Mouse (Mus musculus) right cerebral cortex, postnatal 25 days (tissue): ENCODE measurements around the gene Kxd1.
A peak's percentile ranks its signal among the peaks of the same experiment; 100 is the strongest.

Source experiments
- DNase-seq: peaks from one replicate; pipeline ENCODE4 v3.0.0; 2022

The Kxd1 gene

DNA sequence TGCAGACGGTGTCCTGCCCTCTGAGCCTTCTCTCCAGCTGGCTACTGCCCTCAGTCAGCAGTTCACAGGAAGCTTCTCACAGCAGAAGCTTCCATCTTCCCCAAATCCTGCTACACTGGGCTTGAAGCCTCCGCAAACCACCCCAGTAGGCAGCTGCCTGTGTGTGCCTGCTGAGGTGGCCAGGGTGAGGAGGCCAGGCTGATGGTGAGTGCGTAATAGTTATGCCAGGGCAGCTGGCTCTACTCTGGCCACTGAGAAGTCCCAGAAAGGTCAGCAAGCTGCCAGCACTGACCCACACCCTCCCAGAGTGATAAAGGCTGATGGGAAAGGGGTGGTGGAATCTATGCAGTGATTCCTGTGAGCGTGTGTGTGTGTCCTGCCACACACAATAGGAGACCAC lies 61.5 kb downstream of the Kxd1 start:
- no peak for DNase-seq

DNA sequence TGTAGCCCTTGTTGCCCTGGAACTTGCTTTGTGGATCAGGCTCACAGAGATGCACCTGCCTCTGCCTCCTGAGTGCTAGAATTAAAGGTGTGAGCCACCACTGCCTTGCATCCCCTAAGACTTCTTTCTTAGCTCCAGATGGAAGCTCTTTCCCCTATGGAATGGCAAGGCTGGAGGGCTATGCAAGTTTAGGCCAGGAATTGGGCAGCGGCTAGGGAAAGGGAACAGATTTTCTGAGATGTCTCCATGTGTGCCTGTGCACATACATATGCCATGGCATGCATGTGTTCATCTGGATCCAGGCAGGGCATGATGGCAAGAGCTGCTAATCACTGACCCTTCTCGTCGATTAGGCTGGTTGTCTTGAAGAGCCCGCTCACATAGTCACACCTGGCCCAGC lies 62.1 kb downstream of the Kxd1 start:
- DNase-seq = no peak

DNA sequence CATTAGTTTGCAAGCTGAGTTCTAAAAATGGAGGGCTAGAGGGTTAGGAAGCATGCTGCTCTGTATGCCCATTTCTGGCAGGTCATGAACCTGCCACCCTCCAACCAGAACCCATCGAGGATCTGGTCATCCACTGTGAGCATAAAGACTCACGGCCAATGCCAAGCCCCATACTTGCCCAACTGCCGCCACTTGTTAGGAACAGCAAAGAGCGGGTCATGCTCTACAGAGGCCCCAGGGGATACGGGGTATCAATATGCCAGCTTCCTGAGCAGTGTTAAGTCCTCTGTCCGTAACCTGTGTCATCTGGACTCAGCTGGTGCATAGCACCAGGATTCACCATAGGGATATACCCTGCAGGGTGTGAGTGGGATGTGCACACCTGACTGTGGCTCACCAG lies 63.6 kb downstream of the Kxd1 start:
- DNase-seq = no peak

DNA sequence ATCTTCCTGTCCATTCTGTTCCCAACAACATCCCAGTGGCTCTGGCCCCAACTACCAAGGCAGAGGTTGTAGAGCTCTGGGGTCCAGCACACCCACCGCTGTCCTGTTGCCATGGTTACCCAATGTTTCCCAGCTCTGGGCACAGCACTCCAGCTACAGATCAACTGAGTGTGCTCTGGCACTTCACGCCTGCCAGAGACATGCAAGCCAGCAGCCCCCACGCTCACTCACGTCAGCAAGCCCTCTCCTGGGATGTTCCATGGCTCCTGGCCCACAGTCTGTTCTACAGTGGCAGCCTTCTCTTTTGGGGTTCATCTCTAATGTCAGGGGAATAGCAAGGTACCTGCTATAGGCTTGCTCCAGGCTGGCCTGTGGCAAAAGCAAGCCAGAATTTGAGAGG lies 64.5 kb downstream of the Kxd1 start:
- DNase-seq = peak; percentile 77

DNA sequence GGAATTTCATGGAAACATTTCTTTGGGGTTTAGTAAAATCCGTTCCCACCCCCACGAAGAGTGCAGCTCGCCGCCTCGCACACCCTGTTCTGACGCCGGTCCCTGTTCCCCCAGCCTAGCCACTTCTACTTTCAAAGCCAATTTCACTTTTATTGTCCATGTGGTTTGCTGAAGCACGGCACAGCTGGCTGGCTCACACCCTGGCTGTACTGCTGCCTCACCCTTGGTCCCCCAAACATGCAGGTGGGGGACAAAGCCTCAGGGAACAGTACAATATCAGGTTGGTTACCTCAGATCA lies 65.3 kb downstream of the Kxd1 start:
- DNase-seq = peak; percentile 44

DNA sequence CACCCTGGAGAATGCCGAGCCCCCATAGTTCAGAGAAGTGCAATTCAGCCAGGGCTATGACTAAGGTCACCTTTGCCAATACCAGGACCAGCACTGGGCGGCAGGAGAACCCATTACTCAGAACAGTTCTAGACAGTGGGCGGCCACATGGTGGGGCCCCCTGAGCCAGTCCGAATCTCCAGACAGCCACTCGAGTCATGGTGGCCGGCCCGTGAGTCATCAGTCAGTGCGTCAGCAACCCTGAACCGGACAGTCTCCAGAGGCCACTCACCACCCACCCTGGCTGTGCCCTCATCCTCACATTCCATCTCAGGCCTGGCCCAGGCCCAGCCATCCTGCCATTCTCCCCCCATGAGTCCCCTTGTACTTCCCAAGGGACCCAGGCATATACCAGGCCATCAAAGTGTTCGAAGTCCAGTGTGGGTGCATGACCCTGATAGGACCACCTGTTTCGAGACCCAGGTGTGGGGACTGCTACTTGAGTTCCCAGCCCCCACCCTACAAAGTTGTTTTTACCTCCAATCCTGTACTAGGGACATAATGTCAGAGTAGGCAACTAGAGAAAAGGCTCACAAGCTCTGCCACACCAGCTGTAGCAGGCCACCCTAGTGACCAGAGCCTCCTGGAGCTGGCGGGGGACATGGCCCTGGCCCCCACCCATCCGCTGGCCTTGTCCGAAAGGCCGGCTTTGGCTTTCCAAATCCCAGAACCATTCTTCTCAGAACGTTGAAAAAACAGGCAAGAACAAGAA lies 65.8 kb downstream of the Kxd1 start:
- DNase-seq = no peak

DNA sequence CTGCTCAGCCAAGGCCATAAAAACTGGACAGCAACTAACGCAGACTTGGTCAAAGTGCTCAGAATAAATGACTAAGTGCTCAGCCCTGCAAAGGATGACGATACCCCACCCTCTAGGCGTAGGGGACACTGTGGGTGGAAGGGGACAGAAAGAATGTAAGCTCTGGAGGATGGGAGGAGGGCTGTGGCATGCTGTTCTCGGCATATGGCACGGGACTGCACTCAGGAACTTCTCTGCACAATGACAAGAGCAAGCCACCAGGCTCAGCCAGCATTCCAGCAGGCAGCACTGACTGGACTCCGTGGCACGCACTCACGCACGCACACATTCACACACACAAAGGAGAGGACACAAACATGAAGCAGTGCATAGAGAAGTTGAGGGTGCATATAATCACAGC lies 67.2 kb downstream of the Kxd1 start:
- DNase-seq = no peak

DNA sequence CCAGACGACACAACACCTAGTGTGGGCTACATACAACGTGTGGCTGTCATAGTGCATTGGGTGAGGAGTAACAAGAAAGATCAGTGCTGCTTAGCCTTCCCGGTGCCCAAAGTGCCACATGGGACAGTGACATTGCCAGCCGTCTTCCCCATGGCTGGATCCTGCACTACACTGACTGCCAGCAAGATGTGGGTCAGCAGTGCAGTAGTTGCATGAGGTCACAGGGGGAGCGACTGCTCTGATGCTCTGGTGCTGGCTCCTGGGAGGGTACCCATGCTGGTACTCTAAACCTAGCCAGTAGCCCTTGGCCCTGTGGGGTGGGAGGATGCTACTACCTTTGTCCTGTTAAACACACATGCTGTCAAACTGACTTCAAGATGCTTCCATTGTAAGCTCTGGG lies 67.6 kb downstream of the Kxd1 start:
- no peak for DNase-seq

DNA sequence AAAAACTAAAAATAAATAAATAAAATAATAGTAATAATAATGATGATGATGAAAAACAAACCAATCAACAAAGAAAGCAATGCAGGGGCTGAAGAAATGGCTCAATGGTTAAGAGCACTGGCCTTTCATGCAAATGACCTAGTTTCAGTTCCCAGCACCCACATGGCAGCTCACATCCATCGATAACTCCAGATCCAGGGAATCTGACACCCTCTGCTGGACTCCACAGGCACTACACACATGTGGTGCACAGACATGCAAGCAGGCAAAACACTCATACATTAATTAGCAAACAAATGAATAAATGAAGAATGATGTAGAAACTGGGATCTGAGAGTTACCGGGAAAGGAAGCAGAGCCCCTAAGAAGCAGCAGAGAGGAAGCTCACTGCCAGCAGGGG lies 68.1 kb downstream of the Kxd1 start:
- DNase-seq = no peak

DNA sequence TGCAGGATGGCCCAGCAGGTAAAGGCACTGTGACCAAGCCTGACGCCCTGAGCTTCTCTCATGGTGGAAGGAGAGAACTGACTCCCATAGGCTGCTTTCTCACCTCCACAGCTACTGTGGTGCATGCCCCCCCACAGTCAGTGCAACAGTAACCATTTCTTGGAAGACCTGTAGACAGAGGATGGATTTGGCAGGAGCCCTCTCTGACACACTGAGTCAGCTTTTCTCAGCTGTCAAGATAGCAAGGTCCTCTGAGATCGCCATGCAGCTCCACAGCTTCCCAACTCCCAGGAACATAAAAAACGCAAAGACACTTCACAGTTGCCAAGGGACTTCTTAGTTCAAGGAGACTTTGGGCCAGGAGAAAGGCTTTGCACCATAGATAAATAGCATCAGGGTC lies 69.3 kb downstream of the Kxd1 start:
- DNase-seq = no peak
